Mouse (Mus musculus) heart, postnatal 0 days (tissue): ENCODE data around the gene Tsga13.

Experiments used
- CTCF ChIP-seq: IDR thresholded peaks from 2 replicates; pipeline ENCODE4 v1.5.1; 2016; ENCODE audit warnings: antibody characterized with exemption, control low read depth, low read depth
- EP300 ChIP-seq: IDR thresholded peaks from 2 replicates; pipeline ENCODE4 v1.6.1; 2016; ENCODE audit warnings: antibody characterized with exemption, low read depth

- TF ChIP-seq CTCF (no peak), EP300 (no peak)
Observed at GRCm38 (mm10) chr6:30895819-30896194, 19.6 kb downstream of the Tsga13 start.
